Mouse (Mus musculus) right cerebral cortex, postnatal 25 days (tissue): ENCODE results near the gene 4931440F15Rik.
A peak's percentile ranks its signal among the peaks of the same experiment; 100 is the strongest.
"Not testable (repeated sequence)": the region's sequence is repeated elsewhere in the genome, so short reads cannot be mapped to it uniquely, and the experiment has no call there.

Experiments
- DNase-seq: peaks from one replicate; pipeline ENCODE4 v3.0.0; 2022

Gene 4931440F15Rik

GRCm38 (mm10) chr11:29825271-29825718 lies at the start of gene 4931440F15Rik:
TSS of gene 4931440F15Rik (minus strand) at chr11:29825668.
- not testable (repeated sequence) for DNase-seq

GRCm38 (mm10) chr11:29874781-29875180 lies 49.3 kb upstream of the 4931440F15Rik start:
- DNase-seq: not testable (repeated sequence)

GRCm38 (mm10) chr11:29870174-29870573 lies 44.7 kb upstream of the 4931440F15Rik start:
- DNase-seq: no peak

GRCm38 (mm10) chr11:29864269-29864668 lies 38.8 kb upstream of the 4931440F15Rik start:
- no peak for DNase-seq

GRCm38 (mm10) chr11:29861750-29862397 lies 36.4 kb upstream of the 4931440F15Rik start:
- peak; percentile 29 for DNase-seq

GRCm38 (mm10) chr11:29861040-29861439 lies 35.6 kb upstream of the 4931440F15Rik start:
- no peak for DNase-seq

GRCm38 (mm10) chr11:29840606-29841227 lies 15.2 kb upstream of the 4931440F15Rik start:
- no peak for DNase-seq

- no peak for DNase-seq
These were observed 14.3 kb upstream of the 4931440F15Rik start for GRCm38 (mm10) chr11:29839781-29840180.

- no peak for DNase-seq
These were observed 11.6 kb upstream of the 4931440F15Rik start for GRCm38 (mm10) chr11:29837066-29837465.

GRCm38 (mm10) chr11:29827729-29828128 lies 2.3 kb upstream of the 4931440F15Rik start:
- no peak for DNase-seq

- DNase-seq: no peak
These were observed 533 bp upstream of the 4931440F15Rik start for GRCm38 (mm10) chr11:29826001-29826400.

- DNase-seq: not testable (repeated sequence)
These were observed 796 bp downstream of the 4931440F15Rik start for GRCm38 (mm10) chr11:29824474-29825270.

GRCm38 (mm10) chr11:29823141-29823540 lies 2.3 kb downstream of the 4931440F15Rik start:
- no peak for DNase-seq

GRCm38 (mm10) chr11:29815670-29816069 lies 9.8 kb downstream of the 4931440F15Rik start:
- DNase-seq: no peak

GRCm38 (mm10) chr11:29815261-29815660 lies 10.2 kb downstream of the 4931440F15Rik start:
- no peak for DNase-seq

GRCm38 (mm10) chr11:29813267-29813666 lies 12.2 kb downstream of the 4931440F15Rik start:
- DNase-seq: no peak

- DNase-seq: no peak
These were observed 13.0 kb downstream of the 4931440F15Rik start for GRCm38 (mm10) chr11:29812475-29812874.

GRCm38 (mm10) chr11:29810324-29810723 lies 15.1 kb downstream of the 4931440F15Rik start:
- no peak for DNase-seq

- no peak for DNase-seq
These were observed 16.4 kb downstream of the 4931440F15Rik start for GRCm38 (mm10) chr11:29808981-29809589.

GRCm38 (mm10) chr11:29808173-29808980 lies 17.1 kb downstream of the 4931440F15Rik start:
- DNase-seq: no peak

GRCm38 (mm10) chr11:29807325-29807724 lies 18.1 kb downstream of the 4931440F15Rik start:
- DNase-seq: no peak
